Mouse (Mus musculus): ENCODE results near the gene Btbd35f18.
"Not testable (repeated sequence)": the region's sequence is repeated elsewhere in the genome, so short reads cannot be mapped to it uniquely, and the experiment has no call there.

Gene Btbd35f18

DNA sequence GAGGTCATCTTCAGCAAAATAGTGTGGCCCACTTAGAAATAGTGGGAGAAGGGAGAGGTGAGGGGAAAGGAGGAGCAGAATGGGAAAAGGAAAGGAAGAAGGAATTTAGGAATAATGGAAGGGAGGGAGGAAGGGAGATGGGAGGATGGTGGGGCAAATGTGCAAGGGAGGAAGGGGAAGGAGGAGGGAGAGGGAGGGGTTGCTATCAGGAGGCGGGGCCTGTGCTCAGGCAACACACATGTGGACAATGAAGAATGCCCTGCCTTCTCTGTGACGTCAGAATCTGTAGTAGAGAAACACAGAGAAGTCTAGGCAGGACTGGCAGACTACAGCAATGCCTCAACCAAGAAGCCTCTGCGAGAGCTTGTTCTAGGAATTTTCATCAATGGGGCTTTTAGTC lies at the start of gene Btbd35f18:
Gene Btbd35f18 (plus strand): TSS at position 301 of the 400 bp plus-strand sequence.
- not testable (repeated sequence) for DNase-seq

All from right cerebral cortex, postnatal 25 days (tissue).